Mouse (Mus musculus) spleen, postnatal 10 days (tissue): Measurements from ENCODE around the gene Mettl7a3.
"Not testable (repeated sequence)": the region's sequence is repeated elsewhere in the genome, so short reads cannot be mapped to it uniquely, and the experiment has no call there.

Experiments used
- DNase-seq, 2 experiments: peaks; one replicate each; pipeline ENCODE4 v3.0.0; 2021 to 2022; ENCODE audit warnings: low spot score in 2 of 2

Mettl7a3 gene

DNA sequence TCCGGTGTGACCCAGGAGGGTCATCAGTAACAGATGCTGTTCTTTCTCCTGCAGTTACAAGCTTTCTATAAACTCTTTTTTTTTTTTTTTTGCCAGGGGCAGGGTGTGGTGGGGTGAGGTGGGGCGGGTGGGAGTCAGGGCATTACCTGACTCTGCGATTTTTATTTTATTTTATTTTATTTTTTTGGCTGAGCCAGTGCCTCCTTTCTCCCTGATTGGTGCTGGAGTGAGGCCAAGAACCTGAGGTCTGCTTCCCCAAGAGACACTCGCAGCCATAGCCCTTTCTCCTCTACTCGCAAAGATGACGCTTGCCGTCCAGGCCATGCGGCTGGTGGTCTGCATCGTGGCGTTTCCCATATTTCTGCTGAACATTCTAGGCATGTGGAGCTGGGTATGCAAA is at the start of gene Mettl7a3:
TSS of gene Mettl7a3 (plus strand) at position 301 of the 400 bp plus-strand sequence.
- DNase-seq = no peak

DNA sequence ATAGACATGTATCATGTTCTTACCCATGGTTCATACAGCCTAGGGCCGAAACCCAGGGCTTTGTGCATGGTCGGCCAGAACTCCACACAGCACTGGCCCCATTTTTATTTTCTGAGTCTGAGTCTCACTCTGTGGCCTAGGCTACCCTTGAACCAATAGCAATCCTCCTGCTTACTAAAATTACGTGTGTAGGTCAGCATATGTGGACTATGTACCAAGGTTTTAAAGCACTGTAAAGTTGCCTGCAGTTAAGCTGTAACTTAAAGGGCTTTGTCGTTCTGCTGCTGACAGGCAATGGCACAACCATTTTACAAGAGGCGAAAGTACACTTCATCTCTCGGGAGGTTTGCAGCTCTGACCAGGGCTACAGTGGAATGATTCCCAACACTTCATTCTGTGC is 45.7 kb upstream of the Mettl7a3 start:
- no peak for DNase-seq

DNA sequence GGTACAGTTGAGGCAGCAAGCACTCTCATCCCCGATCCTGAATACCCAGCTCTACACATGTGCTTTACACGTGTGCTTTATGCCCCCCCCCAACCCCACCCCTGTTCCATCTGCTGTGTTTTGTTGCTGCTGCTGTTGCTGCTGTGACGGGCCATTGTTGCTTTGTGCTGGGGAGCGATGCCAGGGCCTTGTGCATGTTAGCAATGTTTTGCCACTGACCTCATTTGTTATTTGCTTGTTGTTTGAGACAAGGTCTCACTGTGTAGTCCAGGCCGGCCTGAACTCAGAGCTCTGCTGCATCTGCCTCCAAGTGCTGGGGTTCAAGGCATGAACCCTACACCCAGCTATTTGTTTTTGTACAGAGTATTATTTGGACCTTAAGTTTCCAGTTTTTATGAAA is 43.9 kb upstream of the Mettl7a3 start:
- no peak for DNase-seq

DNA sequence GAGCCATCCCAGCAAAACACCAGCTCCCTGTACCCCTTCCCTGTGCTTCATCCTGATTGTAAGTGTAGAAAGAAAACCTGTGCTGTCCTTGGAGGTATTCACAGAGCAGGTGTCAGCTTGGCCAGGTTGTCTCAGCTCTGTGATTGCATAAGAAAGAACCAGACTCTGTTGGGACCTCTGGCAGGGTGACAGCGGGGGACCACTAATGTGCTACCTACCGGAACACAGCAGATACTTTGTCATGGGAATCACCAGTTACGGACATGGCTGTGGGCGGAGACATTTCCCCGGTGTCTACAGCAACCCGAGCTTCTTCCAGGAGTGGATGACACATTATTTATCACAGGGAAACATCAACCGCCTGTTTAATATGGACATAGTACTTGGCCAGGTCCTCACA is 42.4 kb upstream of the Mettl7a3 start:
- DNase-seq = no peak

DNA sequence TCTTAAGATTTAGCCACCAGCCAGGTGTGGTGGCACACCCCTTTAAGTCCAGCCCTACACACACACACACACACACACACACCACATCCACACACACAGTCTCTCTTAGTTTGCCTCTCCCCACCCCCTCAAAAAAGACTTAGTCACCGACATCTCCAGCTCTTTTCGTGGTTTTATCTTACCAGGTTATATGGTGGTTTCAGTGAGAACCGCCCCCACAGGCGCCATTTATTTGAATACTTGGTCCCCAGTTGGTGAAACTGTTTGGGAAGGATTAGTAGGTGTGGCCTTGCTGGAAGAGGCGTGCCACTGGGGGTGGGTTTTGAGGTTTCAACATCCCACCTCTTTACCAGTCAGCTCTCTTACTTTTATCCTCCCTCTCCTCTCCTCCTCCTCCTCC is 36.9 kb upstream of the Mettl7a3 start:
- no peak for DNase-seq

DNA sequence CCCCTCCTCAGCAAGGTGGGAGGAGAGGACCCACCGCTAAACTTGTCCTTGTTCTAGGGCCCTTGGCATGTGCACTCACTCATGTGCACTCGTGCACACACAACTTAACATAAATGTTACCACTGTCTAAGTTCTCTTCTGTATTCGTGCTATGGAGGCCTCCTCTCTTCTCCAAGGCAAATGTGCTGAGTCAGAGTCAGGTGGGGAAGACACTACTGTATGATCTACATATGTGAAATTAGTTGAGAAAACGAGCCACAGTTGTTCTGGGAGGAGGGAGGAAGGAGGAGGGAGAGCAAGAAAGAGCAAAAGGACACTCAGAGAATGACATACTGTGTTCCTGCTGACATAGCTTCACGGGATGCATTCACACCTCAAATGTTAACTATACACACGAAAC is 34.2 kb upstream of the Mettl7a3 start:
- no peak for DNase-seq

DNA sequence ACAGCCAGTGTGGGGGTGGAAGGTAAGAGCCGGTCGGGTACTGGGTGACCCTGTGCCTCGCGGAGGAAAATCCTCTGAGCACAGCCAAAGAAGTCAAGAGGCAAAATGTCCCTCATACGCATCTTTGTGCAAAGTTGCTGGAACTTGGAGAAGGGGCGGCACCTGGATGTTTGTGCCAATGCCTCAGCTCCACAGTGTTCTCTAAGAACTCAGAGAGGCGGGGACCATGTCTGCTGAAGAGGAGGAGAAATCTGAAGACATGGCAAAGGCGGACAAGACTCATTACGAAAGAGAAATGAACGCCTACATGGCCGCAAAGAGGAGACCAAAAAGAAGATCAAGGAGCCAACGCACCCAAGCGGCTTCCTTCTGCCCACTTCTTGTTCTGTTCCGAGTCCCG is 33.2 kb upstream of the Mettl7a3 start:
- no peak for DNase-seq

DNA sequence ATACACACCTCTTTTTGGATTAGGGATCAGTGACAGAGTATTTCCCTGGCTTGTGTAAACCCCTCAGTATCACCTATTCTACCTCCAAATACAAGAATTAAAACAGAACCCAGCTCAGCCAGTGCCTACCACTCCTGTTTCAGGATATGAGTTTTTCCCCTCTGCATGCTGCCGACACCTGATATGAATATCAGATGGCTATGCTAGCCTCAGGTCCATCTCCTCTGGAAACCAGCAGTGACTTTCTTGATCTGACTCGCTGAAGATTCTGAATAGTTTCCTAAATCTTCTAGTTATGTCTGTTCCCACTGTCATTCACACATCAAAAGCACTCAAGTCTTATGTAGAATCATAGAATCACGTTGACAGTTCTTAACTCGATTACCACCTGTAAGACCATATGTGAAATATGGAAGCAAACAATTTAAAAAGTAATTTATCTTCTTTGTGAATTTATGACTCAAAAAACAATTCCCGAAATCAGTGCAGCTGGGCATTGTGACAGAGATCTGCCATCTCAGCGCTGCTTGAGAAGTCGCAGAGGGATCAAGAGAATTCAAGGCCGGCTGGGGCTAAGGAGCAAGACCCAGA is 31.2 kb upstream of the Mettl7a3 start:
- DNase-seq = no peak

DNA sequence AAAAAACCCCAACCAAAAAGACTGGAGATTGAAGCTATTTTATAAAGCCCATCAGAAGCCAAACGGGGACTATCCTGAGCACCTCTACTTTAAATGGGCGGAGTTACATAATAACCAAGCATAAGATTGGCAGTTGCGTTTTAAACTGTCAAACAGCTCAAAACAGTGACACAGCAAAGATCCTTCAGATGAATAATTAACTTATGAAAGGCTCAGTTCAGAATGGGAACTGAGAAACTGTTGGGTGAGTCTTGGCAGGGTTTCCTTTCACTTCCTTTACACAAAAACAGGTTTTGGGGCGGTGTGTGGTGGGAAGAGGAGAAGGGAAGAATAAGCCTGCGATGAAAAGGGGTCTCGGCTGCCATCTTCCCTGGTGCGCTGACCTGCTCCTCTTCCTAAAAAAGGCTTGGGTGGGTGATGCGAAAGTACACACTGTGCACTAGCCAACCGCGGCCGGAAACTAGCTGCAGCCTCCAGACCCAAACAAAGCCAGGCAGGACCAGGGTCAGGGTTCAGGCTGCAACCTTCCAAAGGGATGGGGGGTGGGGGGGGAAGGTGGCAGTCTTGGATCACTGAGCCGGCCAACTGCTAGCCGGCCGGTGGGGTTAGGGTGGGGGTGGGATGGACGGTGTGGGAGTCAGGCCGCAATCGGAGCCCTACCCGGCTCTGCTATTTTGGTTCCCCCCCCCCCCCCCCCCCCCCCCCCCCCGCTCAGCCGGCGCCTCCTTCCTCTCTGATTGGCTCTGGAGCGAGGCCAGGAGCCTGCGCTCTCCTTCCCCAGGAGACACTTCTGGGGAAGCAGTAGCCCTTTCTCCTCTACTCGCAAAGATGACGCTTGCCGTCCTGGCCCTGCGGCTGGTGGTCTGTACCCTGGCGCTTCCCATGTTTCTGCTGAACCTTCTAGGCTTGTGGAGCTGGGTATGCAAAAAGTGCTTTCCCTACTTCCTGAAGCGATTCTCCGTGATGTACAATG is 30.4 kb upstream of the Mettl7a3 start, which contains the start of gene Mettl7a1:
TSS of gene Mettl7a1 (plus strand) at position 122 of the 973 bp plus-strand sequence.
- peak; percentile 74 to 84 for DNase-seq

DNA sequence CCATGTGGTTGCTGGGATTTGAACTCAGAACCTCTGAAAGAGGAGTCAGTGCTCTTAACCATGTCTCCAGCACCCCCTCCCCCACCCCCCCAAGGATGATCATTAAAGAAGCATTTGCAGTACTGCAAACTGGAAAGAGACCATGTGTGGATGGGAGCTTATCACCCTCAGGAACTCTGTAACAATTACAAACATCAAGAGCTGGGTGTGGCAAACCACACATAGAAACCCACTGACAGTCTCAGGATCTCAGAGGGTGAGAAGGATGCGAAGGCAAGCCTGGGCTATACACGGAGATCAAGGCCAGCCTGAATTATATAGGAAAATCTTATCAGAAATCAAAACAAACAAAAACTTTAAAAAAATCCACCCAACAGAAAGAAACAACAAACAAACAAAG is 28.5 kb upstream of the Mettl7a3 start:
- DNase-seq = no peak

DNA sequence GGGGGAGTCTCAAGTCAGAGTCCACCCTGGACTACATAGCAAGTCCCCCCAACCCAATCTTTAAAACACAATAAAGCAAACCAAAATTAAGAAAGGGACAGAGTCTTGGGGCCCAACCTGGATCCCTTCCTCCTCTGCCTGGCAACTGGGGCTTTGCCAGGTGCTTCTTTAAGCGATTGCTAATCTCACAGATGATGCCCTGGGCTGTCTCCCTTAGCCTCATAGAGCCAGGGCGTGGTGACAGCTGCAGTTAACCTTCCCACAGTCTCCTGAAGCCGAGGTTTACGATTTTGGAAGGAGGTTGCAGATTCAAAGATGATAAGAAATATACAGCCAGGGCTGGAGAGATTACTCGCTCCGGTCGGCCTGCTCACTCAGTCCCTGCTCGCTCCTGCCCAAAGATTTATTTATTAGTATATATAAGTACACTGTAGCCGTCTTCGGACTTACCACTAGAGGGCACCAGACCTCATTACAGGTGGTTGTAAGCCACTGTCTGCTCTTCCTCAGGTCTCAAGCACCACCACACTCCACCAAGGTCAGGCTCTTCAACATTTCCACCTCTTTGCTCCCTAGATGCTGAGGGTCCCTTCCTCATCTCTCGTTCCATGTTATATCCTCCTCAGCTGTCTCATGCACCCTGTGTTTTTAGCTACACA is 27.2 kb upstream of the Mettl7a3 start:
- DNase-seq = peak in 1 of 2 experiments; percentile 63

DNA sequence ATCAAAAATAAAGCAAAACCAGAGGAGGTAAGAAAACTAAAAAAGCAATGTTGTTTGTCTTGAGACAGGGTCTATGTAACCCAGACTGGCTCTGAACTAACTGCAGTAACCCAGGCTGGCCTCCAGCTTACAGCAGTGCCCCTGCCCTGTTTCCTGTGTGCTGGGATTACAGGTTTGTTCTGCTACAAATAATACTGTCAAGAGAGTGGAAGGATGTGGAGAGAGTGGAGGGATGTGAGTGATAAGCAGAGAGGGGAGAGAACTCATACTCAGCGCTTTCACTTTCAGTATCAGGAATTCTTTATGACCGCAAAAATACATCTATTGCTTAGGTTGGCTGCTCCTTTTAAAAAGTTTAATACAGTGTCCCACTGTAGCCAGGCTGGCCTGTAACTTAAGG is 22.4 kb upstream of the Mettl7a3 start:
- DNase-seq = no peak

DNA sequence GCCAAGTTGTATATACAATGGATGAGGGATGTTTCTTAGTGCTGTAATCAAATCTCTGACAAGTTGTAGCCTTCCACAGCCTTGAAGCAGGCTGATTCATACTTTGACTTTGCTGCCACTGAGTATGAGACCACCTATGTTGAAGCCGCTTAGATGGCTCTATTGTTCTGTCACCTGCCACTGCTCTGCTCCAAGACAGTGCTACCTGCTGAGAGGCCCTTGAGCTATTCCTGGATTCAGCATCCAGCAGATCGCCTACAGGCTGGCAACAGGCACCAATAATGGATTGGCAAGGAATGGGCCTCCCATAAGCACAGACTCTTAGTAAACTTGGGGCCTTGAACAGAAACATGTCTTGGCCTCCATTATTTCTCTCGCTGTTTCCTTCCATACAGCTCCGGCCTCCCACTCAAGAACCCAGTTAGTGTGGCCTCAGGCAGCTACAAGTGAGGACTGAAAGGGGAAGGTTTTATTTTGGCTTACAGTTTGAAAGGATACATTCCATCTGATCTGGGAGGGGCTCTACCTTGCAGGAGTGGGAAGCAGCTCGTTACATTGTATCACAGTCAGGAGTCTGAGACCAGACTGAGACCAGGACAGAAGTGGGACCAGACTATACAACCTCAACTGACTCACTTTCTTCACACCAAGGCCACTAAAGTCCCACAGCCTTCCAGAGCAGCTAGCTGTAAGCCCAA is 20.1 kb upstream of the Mettl7a3 start:
- DNase-seq = no peak

DNA sequence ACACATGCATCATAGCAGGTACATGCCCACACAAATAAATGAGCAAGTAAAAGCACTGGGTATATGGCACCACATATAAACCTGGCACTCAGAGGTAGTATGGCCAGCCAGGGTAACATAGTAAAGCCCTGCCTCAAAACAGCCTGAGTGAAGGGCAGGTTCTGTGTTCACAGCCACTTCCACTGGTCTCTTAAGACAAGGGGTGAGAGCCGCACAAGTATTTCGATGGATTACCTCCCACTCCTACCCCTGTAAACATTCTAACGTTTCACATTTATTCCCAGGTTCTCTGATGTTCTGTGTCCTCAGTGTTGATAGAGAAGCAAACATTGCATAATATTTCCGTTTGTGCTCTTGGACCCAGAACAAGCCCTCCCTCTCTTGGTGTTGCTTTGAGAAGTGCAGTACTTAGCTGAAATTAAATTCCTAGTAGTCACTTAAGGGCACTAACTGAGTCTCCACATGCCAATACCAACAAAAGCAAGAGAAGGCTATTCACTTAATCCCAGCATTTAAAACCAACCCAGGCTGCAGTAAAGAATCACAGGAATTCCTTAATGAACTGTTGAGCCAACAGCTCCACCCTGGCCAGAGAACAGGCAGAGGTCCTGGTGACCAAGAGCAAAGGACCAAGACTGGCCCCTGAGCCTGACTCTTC is 16.6 kb upstream of the Mettl7a3 start:
- DNase-seq = not testable (repeated sequence)

DNA sequence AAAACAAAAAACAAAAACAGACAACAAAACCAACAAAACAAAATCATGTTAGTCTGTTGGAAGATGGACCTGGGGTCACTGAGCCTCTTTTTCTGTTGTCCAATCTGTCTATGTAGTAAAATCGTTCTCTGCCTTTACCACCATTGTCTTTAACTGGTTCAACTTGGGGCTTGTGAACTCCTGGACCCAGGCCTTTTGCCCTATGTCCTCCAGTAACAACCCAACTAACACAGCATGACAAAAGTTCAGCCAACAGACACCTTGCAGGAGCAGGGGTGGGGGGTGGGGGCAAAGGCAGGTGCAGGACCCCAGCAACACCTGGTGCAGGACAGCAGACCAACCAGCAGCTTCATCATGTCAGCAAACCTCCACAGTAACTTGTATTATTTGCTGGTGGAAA is 14.8 kb upstream of the Mettl7a3 start:
- DNase-seq = no peak

DNA sequence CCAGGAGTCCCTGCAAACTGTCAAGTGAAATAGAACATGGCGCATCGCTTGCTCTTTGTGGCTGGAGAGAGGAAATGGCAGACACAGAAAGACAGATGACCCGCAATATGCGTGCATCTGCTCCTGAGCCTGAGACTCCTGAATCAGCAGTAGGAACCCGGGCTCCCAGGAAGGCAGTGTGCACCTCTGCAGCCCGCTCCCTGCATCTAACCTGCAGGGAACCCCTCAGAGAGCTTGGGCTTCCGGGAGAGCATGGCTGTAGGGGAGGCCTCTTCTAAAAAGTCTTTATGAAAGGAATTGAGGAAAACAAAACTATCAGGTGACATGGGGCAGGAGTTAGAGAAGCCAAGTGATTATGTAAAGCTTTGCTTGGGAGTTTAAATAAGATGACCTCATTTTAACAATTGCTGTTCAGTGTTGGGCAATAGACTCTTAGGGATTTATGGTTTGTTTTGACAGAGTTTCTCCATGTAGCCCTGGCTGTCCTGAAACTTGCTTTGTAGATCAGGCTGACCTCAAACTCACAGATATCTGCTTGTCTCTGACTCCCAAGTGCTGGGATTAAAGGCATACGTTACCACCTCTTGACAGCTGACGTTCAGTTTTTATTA is 14.3 kb upstream of the Mettl7a3 start:
- no peak for DNase-seq

DNA sequence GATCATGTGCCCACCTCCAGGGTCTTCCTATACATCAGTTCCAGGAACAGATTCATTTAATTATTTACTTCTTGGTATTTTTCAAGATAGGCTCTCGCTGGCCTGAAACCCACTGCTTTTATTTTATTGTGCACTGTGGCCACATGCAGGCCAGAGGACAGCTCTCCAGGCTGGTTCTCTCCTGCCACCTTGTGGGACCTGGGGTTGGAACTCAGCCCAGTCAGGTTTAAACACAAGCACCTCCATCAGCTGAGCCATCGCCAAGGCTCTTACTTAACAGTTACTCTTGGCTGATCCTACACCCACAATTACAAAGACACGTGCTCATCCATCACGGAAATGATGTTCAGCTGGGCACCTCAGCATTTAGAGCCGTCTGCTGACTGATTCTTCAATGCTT is 13.6 kb upstream of the Mettl7a3 start:
- peak in 1 of 2 experiments; percentile 39 for DNase-seq

DNA sequence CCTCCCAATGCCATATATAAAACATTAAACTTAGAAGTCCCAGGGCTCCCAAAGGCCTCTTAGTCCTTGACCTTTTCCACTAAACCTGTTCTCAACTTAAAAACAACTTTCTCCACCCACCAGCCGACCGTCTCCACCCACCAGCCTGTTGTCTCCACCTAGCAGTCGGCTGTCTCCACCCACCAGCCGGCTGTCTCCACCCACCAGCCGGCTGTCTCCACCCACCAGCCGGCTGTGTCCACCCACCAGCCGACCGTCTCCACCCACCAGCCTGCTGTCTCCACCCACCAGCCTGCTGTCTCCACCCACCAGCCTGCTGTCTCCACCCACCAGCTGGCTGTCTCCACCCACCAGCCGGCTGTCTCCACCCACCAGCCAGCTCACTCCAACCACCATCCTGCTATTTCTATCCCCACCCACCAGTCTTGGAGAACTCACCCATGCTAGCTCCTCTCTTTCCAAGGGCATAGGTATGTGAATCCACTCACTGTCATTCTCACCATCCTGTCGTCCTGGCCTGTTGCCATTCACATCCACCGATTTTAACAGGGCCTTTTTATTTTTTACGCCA is 10.6 kb upstream of the Mettl7a3 start:
- peak in 1 of 2 experiments; percentile 37 for DNase-seq

DNA sequence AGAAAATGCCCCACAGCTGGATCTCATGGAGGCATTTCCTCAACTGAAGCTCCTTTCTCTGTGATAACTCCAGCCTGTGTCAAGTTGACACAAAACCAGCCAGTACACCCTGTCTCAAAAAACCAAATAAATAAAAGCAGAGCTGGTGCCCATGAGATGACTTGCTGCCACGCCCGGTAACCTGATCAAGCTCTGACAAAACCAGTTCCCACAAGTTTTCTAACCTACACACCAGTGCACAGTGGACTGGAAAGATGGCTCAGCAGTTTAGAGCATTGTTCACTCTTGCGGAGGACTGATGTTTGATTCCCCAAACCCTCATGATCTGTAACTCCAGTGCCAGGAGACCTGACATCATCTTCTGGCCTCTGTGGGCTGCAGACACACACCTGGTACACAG is 9.5 kb upstream of the Mettl7a3 start:
- DNase-seq = no peak

DNA sequence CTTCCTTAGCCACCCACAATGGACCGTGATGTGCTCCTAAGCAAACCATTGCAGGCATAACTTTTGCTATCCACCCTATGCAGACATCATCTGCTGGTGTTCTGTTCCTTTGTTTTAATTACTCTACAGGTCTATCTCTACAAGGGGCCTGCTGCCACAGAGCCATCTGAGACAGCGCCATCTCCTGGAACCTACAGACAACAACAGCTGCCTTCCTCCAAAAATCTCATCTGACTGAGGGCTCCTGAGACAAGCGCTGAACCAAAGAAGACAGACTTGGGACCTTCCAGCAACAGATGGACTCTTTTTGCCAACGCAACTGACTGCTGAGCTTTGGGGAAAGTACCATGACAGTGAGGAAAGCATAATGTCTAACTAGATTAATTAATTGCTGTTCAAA is 6.6 kb upstream of the Mettl7a3 start:
- DNase-seq = not testable (repeated sequence)

DNA sequence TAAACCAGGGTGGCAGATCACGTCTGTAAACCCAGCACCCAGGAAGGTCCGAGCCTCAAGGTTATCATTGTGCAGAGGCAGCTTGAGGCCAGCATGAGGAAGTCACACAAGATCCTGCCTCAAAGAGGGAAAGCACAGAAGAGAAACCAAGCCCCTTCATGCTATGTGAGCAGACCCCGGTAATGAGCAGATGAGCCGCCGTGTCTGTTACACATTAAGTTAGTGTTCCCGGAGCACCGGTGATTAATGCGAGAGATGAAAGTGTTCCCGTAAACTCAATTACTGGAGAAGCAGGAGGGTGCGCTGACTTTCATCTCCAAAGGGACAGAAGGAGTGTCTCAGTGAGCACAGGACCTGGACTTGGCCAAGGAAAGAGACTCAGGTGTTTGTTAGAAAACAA is 5.4 kb upstream of the Mettl7a3 start:
- not testable (repeated sequence) for DNase-seq
